Mouse (Mus musculus) embryonic facial prominence, embryonic 13.5 days (tissue): Measurements from ENCODE around the gene Mau2. TPM values are rescaled to one million over a fixed set of nuclear protein-coding genes. Genes with fewer than 3 reads are reported as not detected.

ENCODE experiments used
- ATAC-seq: fragments of 200-750 bp; cut with Nextera tagmentation; 2 replicates; pipeline ENCODE4 v1.8.0; 2017; ENCODE audit warnings: low read depth; ENCODE audit not compliant: insufficient number of reproducible peaks, insufficient read depth, low FRiP score, low TSS enrichment
- H3K27ac ChIP-seq: fragments of 300-500 bp; sonication (generic); 2 replicates; pipeline ENCODE4 v1.5.1; 2015; ENCODE audit warnings: moderate library complexity, mild to moderate bottlenecking, inconsistent platforms
- H3K27me3 ChIP-seq: fragments of 300-500 bp; sonication (generic); 2 replicates; pipeline ENCODE4 v1.6.1; 2015; ENCODE audit warnings: mild to moderate bottlenecking, inconsistent platforms
- H3K36me3 ChIP-seq: fragments of 300-500 bp; sonication (generic); 2 replicates; pipeline ENCODE4 v1.6.1; 2015; ENCODE audit warnings: mild to moderate bottlenecking, inconsistent platforms
- H3K4me1 ChIP-seq: fragments of 300-500 bp; sonication (generic); 2 replicates; pipeline ENCODE4 v1.6.1; 2015; ENCODE audit warnings: inconsistent platforms
- H3K4me2 ChIP-seq: fragments of 300-500 bp; sonication (generic); 2 replicates; pipeline ENCODE4 v1.6.1; 2015; ENCODE audit warnings: moderate library complexity, mild to moderate bottlenecking, inconsistent platforms
- H3K4me3 ChIP-seq: fragments of 300-500 bp; sonication (generic); 2 replicates; pipeline ENCODE4 v1.5.1; 2015; ENCODE audit warnings: mild to moderate bottlenecking, inconsistent platforms
- H3K9ac ChIP-seq: fragments of 300-500 bp; sonication (generic); 2 replicates; pipeline ENCODE4 v1.6.1; 2015; ENCODE audit warnings: mild to moderate bottlenecking, inconsistent platforms
- H3K9me3 ChIP-seq: fragments of 300-500 bp; sonication (generic); 2 replicates; pipeline ENCODE4 v1.6.1; 2016; ENCODE audit warnings: inconsistent platforms
- WGBS: fragments of 180-500 bp; shearing (Covaris S2); methylation state at CpG from one replicate; pipeline ENCODE4 v1.1.7; 2015; ENCODE audit warnings: mixed read lengths; 5-methylcytosine and 5-hydroxymethylcytosine counted together
- polyA plus RNA-seq: library from polyadenylated mRNA; unstranded; fragments of >200 nt; fragmentation: Nextera tagmentation; extraction: Ambion mirVana; gene quantifications from 2 replicates; pipeline ENCODE4 v1.2.1, GENCODE M21; 2015

The Mau2 gene
- 60.3 and 63.7 TPM in 2 replicates for polyA plus RNA-seq

GRCm38 (mm10) chr8:70042583-70043455 is at the start of gene Mau2, which contains the start of gene Sugp1:
Gene Mau2, minus strand, starts transcription at chr8:70042734.
Gene Sugp1, plus strand, starts transcription at chr8:70042813.
- Histone ChIP-seq H3K4me3 (peak within 1 kb of the TSS; percentile 96), H3K4me1 (peaks cover 33% of the 10 kb centered on the region), H3K4me2 (peak within 1 kb of the TSS; percentile 97), H3K27me3 (no peaks in the 10 kb centered on the region), H3K36me3 (0 out of 2 replicates have a peak, but pooled peaks cover 3% of the 10 kb centered on the region), H3K9ac (peak within 1 kb of the TSS; percentile 98), H3K27ac (peak within 1 kb of the TSS; percentile 86), H3K9me3 (no peaks in the 10 kb centered on the region)
- WGBS: under 1% methylated on average over 65 of the region's 65 CpGs
- ATAC-seq: peak; percentile 92

- 62% methylated on average over 9 of the region's 9 CpGs for WGBS
- no peak overlapping the region for H3K9ac ChIP-seq
- H3K4me2 ChIP-seq: no peak overlapping the region
- peaks cover 13% of the 10 kb centered on the region for H3K4me1 ChIP-seq
- no peak for ATAC-seq
- H3K27ac ChIP-seq: no peak overlapping the region
- H3K4me3 ChIP-seq: no peak overlapping the region
- no peaks in the 10 kb centered on the region for H3K36me3 ChIP-seq
- H3K9me3 ChIP-seq: no peaks in the 10 kb centered on the region
- peaks cover 85% of the 10 kb centered on the region for H3K27me3 ChIP-seq
Observed at GRCm38 (mm10) chr8:70089296-70089960, 46.9 kb upstream of the Mau2 start.

GRCm38 (mm10) chr8:70087836-70088650 is 45.5 kb upstream of the Mau2 start:
- Histone ChIP-seq H3K27me3 (peaks cover 94% of the 10 kb centered on the region), H3K9me3 (no peaks in the 10 kb centered on the region), H3K9ac (peak overlapping the region; percentile 66), H3K4me3 (peak overlapping the region; percentile 46), H3K4me1 (peaks cover 27% of the 10 kb centered on the region), H3K27ac (no peak overlapping the region), H3K4me2 (peak overlapping the region; percentile 81), H3K36me3 (no peaks in the 10 kb centered on the region)
- 5% methylated on average over 56 of the region's 56 CpGs for WGBS
- peak; percentile 74; the same call in 1 of the 2 replicates for ATAC-seq

DNA sequence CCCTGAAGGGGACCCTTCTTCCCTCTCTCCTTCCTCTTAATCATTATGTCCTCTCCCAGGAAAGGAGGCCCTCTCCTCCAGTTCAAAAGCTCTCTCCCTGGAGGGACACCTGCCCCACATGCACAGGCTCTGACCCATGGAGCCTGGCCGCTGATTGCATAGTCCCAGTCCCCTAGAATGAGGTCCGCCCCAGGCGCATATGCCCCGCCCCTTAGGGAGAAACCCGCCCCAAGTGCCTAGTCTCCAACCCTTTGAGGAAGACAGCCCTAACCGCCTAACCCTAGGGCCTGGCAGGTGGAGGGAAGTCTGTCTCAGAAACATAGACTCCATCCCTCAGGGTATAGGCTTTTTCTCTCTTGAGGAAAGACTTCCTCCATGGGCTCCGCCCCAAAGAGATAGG is 44.7 kb upstream of the Mau2 start:
- 5% methylated on average over 7 of the region's 7 CpGs for WGBS
- Histone ChIP-seq H3K4me3 (0 out of 2 replicates have a peak overlapping the region, but pooled peaks have one; percentile 46), H3K4me1 (peaks cover 27% of the 10 kb centered on the region), H3K36me3 (no peaks in the 10 kb centered on the region), H3K4me2 (peak overlapping the region; percentile 81; the same call in 1 of the 2 replicates), H3K9me3 (no peaks in the 10 kb centered on the region), H3K9ac (no peak overlapping the region), H3K27ac (no peak overlapping the region), H3K27me3 (peaks cover 100% of the 10 kb centered on the region)
- no peak for ATAC-seq

DNA sequence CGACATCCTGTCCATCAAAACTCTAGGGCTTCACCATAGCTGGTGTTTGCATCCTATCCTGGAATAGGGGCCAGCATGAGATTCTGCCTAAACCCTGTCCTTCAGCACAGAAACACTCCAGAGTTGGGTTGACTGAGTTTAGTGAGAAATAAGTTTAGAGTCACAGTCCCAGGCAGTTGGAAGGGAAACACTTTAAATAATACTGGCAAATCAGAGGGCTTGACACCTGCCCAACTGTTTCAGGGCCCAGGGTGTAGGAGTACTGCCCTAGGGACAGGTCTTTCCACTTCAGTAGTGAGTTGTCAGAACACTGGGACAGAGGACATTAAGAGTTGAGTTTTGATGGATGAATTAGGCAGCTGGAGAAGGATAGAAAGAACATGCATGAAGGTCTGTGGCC is 43.6 kb upstream of the Mau2 start:
- Histone ChIP-seq H3K4me3 (no peak overlapping the region), H3K36me3 (no peaks in the 10 kb centered on the region), H3K4me2 (no peak overlapping the region), H3K4me1 (peaks cover 27% of the 10 kb centered on the region), H3K9ac (no peak overlapping the region), H3K9me3 (no peaks in the 10 kb centered on the region), H3K27me3 (peaks cover 97% of the 10 kb centered on the region), H3K27ac (no peak overlapping the region)
- 36% methylated on average over 1 of the region's 1 CpGs for WGBS
- ATAC-seq: no peak

- Histone ChIP-seq H3K9ac (peak overlapping the region; percentile 61), H3K27me3 (peaks cover 80% of the 10 kb centered on the region), H3K27ac (no peak overlapping the region), H3K4me2 (peak overlapping the region; percentile 85), H3K9me3 (no peaks in the 10 kb centered on the region), H3K36me3 (no peaks in the 10 kb centered on the region), H3K4me1 (peaks cover 27% of the 10 kb centered on the region), H3K4me3 (peak overlapping the region; percentile 45)
- WGBS: 2% methylated on average over 71 of the region's 71 CpGs
- ATAC-seq: no peak
Observed at GRCm38 (mm10) chr8:70084191-70085065, 41.9 kb upstream of the Mau2 start.

DNA sequence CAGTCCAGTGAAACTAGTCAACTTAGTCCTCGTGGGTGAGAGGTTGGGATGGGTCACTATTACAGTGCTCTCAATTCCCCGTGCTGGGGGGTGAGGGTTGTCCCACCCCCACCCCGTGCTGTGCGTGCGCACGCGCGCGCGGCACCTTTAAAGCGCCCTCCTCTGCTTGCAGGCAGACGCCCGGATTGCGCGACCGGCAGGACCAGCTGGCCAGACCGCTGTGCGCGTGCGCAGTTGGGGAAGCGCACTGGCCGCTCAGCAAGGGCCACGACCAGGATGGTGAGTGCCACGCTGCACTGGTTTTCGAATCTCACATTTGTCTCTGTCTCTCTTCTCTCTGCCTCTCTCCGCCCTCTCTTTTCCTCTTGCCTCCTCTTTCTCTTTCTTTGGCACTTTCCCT is 40.8 kb upstream of the Mau2 start, which contains the start of gene Hapln4:
Hapln4 (plus strand) TSS at position 173 of the 400 bp plus-strand sequence.
- H3K9ac ChIP-seq: peak within 1 kb of the TSS; percentile 61

GRCm38 (mm10) chr8:70081976-70082375 is 39.4 kb upstream of the Mau2 start:
- WGBS: 96% methylated on average over 2 of the region's 2 CpGs
- H3K9ac ChIP-seq: no peak overlapping the region
- H3K36me3 ChIP-seq: 0 out of 2 replicates have a peak, but pooled peaks cover 3% of the 10 kb centered on the region
- peaks cover 19% of the 10 kb centered on the region for H3K4me1 ChIP-seq
- no peak overlapping the region for H3K4me2 ChIP-seq
- peaks cover 55% of the 10 kb centered on the region for H3K27me3 ChIP-seq
- no peak overlapping the region for H3K27ac ChIP-seq
- ATAC-seq: no peak
- no peak overlapping the region for H3K4me3 ChIP-seq
- H3K9me3 ChIP-seq: no peaks in the 10 kb centered on the region

More for the DNA sequence above, 40.8 kb upstream of the Mau2 start, which contains the start of gene Hapln4:
- peaks cover 26% of the 10 kb centered on the region for H3K4me1 ChIP-seq
- peak within 1 kb of the TSS; percentile 45 for H3K4me3 ChIP-seq
- under 1% methylated on average over 26 of the region's 26 CpGs for WGBS
- H3K36me3 ChIP-seq: 0 out of 2 replicates have a peak, but pooled peaks cover 1% of the 10 kb centered on the region
- H3K27me3 ChIP-seq: peaks cover 68% of the 10 kb centered on the region
- no peaks in the 10 kb centered on the region for H3K9me3 ChIP-seq
- H3K4me2 ChIP-seq: peak within 1 kb of the TSS; percentile 85
- ATAC-seq: no peak
- no peak within 1 kb of the TSS for H3K27ac ChIP-seq

GRCm38 (mm10) chr8:70073682-70074081 is 31.1 kb upstream of the Mau2 start:
- no peak overlapping the region for H3K9ac ChIP-seq
- H3K9me3 ChIP-seq: no peaks in the 10 kb centered on the region
- H3K27me3 ChIP-seq: no peaks in the 10 kb centered on the region
- no peak overlapping the region for H3K27ac ChIP-seq
- ATAC-seq: no peak
- H3K4me2 ChIP-seq: no peak overlapping the region
- H3K36me3 ChIP-seq: peaks cover 38% of the 10 kb centered on the region
- no peak overlapping the region for H3K4me3 ChIP-seq
- peaks cover 8% of the 10 kb centered on the region; the same call in 1 of the 2 replicates for H3K4me1 ChIP-seq
- WGBS: 78% methylated on average over 1 of the region's 1 CpGs

DNA sequence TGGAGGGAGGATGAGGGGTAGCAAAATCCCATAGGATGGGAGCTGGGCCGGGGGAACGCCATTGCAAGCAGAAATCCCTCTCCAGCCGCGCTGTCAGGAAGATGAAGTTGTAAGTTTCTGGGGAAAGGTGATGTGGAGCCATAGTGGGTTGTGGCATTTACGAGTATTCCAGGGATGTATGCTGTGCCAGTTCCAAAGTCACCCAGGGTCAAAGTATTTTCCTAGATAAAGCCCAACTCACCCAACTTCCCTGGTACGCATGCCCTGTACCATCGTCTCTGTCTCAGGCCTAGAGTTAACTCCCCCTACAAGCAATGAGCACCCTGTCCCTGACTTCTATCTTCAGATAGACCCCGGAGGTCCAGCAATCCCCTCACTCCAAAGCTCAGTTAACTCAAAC is 30.6 kb upstream of the Mau2 start:
- no peaks in the 10 kb centered on the region for H3K27me3 ChIP-seq
- no peaks in the 10 kb centered on the region for H3K9me3 ChIP-seq
- peaks cover 41% of the 10 kb centered on the region for H3K36me3 ChIP-seq
- 67% methylated on average over 8 of the region's 8 CpGs for WGBS
- no peak overlapping the region for H3K27ac ChIP-seq
- no peak for ATAC-seq
- H3K4me1 ChIP-seq: peaks cover 8% of the 10 kb centered on the region; the same call in 1 of the 2 replicates
- no peak overlapping the region for H3K9ac ChIP-seq
- peak overlapping the region; percentile 53 for H3K4me2 ChIP-seq
- H3K4me3 ChIP-seq: peak overlapping the region; percentile 12; the same call in 1 of the 2 replicates
